Mouse (Mus musculus) lung, adult 2 months (tissue): ENCODE results near the gene Celf2.

Source experiments
- CTCF ChIP-seq: fragments of 200-500 bp; IDR thresholded peaks from 2 replicates; pipeline ENCODE4 v1.5.1; 2011; ENCODE audit warnings: mild to moderate bottlenecking, low read length, control low read depth; ENCODE audit not compliant: insufficient read depth
- POLR2A ChIP-seq: fragments of 200-500 bp; IDR thresholded peaks from 2 replicates; pipeline ENCODE4 v1.6.1; 2011; ENCODE audit warnings: low read depth, mild to moderate bottlenecking, control low read depth, low read length, borderline replicate concordance; ENCODE audit errors: extremely low read depth

DNA sequence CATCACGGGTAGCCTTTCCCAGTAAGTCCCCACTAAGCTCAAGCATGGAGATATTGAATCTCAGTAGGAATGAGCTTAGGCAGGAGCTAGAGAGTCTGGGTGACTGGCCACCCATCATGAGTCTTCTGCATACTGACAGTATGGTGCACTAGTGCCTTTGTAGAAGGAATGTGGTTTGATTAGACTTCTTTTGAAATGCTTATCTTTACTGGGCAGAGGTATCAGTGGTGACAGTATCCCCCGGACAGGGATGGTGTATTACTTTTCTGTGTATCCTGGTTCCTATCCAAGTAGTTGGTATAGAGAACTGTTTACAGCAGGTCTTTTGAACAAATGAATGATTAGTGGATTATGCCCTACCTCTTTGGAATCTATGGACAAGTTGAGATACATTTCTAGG, 973.0 kb downstream of the Celf2 start:
- TF ChIP-seq CTCF (no peak), POLR2A (no peak)
